Comparison of ENCODE assay signal across 9 mouse cellular contexts in genomic region chr6:87733131-87733930, GRCm38 (mm10). TPM values are rescaled to one million over a fixed set of nuclear protein-coding genes. Genes with fewer than 3 reads are reported as not detected.
DNase-seq lines count a peak whose midpoint lies in the region; ATAC-seq lines count a peak whose summit lies in the region.
"Had no signal": no experiment of that assay in that cellular context is flagged by ENCODE, and none has a peak within 500 bp of the region (broad histone marks: within the 10 kb centered on the region; RNA-seq: fewer than 3 reads in every experiment).

No protein-coding gene starts in this region.

- peaks cover 3% of the 10 kb centered on the region for H3K4me1 ChIP-seq in embryonic facial prominence, embryonic 11.5 days (ENCODE audit: control insufficient read depth, insufficient read depth, low read length)
- H3K4me1 ChIP-seq in limb, embryonic 11.5 days (ENCODE audit: control insufficient read depth, insufficient read depth, low read length): peaks cover 9% of the 10 kb centered on the region
- peaks cover 16% of the 10 kb centered on the region for H3K4me1 ChIP-seq in midbrain, embryonic 14.5 days (ENCODE audit: control insufficient read depth, insufficient read depth, low read length)

- H3K27me3 ChIP-seq in embryonic facial prominence, embryonic 11.5 days (ENCODE audit: control insufficient read depth, insufficient read depth, low read length): peaks cover 47% of the 10 kb centered on the region
- peaks cover 52% of the 10 kb centered on the region for H3K27me3 ChIP-seq in limb, embryonic 11.5 days (ENCODE audit: control insufficient read depth, insufficient read depth, low read length)
- H3K27me3 ChIP-seq in midbrain, embryonic 14.5 days (ENCODE audit: control insufficient read depth, insufficient read depth, low read length): peaks cover 42% of the 10 kb centered on the region

- H3K36me3 ChIP-seq in embryonic facial prominence, embryonic 11.5 days (replicated peaks; ENCODE audit: control insufficient read depth, insufficient read depth, low read depth, low read length): no peaks in the 10 kb centered on the region
- H3K36me3 ChIP-seq in limb, embryonic 11.5 days (ENCODE audit: control insufficient read depth, insufficient read depth, low read length): no peaks in the 10 kb centered on the region
- H3K36me3 ChIP-seq in midbrain, embryonic 14.5 days (ENCODE audit: control insufficient read depth, insufficient read depth, low read length): no peaks in the 10 kb centered on the region

- H3K4me3 ChIP-seq in embryonic facial prominence, embryonic 11.5 days (ENCODE audit: low read depth, low read length): no peak overlapping the region
- H3K4me3 ChIP-seq in limb, embryonic 11.5 days (ENCODE audit: low read depth, low read length): peak overlapping the region; percentile 25; the same call in 1 of the 2 replicates
- H3K4me3 ChIP-seq in midbrain, embryonic 14.5 days (replicated peaks; ENCODE audit: low read depth, low read length): peak overlapping the region; percentile 58

- H3K27ac ChIP-seq in embryonic facial prominence, embryonic 11.5 days (replicated peaks; ENCODE audit: low read depth, low read length): no peak overlapping the region
- H3K27ac ChIP-seq in limb, embryonic 11.5 days (replicated peaks; ENCODE audit: low read depth, low read length): no peak overlapping the region
- no peak overlapping the region for H3K27ac ChIP-seq in midbrain, embryonic 14.5 days (replicated peaks; ENCODE audit: low read depth, low read length)

- H3K9me3 ChIP-seq in embryonic facial prominence, embryonic 11.5 days (replicated peaks; ENCODE audit: control insufficient read depth, low read length): no peaks in the 10 kb centered on the region
- H3K9me3 ChIP-seq in limb, embryonic 11.5 days (ENCODE audit: control insufficient read depth, low read length): no peaks in the 10 kb centered on the region
- no peaks in the 10 kb centered on the region for H3K9me3 ChIP-seq in midbrain, embryonic 14.5 days (ENCODE audit: control insufficient read depth, low read length)

- no peak overlapping the region for H3K9ac ChIP-seq in embryonic facial prominence, embryonic 11.5 days (replicated peaks; ENCODE audit: low read length)
- H3K9ac ChIP-seq in limb, embryonic 11.5 days (ENCODE audit: low read length): no peak overlapping the region
- no peak overlapping the region for H3K9ac ChIP-seq in midbrain, embryonic 14.5 days (replicated peaks; ENCODE audit: low read length)

- H3K4me2 ChIP-seq in embryonic facial prominence, embryonic 11.5 days (ENCODE audit: low read depth, low read length): peak overlapping the region; percentile 69
- H3K4me2 ChIP-seq in limb, embryonic 11.5 days (ENCODE audit: low read depth, severe bottlenecking): no peak overlapping the region
- peak overlapping the region; percentile 87 for H3K4me2 ChIP-seq in midbrain, embryonic 14.5 days (ENCODE audit: low read length)

- no peak for ATAC-seq in embryonic facial prominence, embryonic 11.5 days (replicated peaks; ENCODE audit: insufficient number of reproducible peaks, low FRiP score, low TSS enrichment, low read depth)
- no peak for ATAC-seq in limb, embryonic 11.5 days (ENCODE audit: insufficient number of reproducible peaks, low FRiP score, low TSS enrichment, low read depth)
- ATAC-seq in midbrain, embryonic 14.5 days (ENCODE audit: low FRiP score, low TSS enrichment): no peak
- ATAC-seq in megakaryocyte-erythroid progenitor cell, adult 5-6 weeks (replicated peaks; ENCODE audit: low FRiP score, low TSS enrichment, poor library complexity, severe bottlenecking): no peak

- intact Hi-C loops in heart, postnatal 14 days (cut with DNase I): no loop called here

- DNase-seq in 3T3-L1 (ENCODE audit: low read depth, low spot score): peak; percentile 93
- no peak for DNase-seq in embryonic facial prominence, embryonic 11.5 days (ENCODE audit: low spot score)
- peak; percentile 63 to 73 for DNase-seq in heart, postnatal 14 days
- DNase-seq in limb, embryonic 11.5 days (ENCODE audit: low spot score): no peak
- peak; percentile 24 for DNase-seq in midbrain, embryonic 14.5 days
- DNase-seq in right cerebral cortex, postnatal 14 days: no peak
- no peak for DNase-seq in right cerebral cortex, postnatal 4 days

- WGBS in embryonic facial prominence, embryonic 11.5 days: 22% methylated on average over 14 of the region's 14 CpGs
- whole genome bisulfite sequencing in limb, embryonic 11.5 days: 31% methylated on average over 14 of the region's 14 CpGs
- WGBS in midbrain, embryonic 14.5 days: 27% methylated on average over 14 of the region's 14 CpGs

RNA-seq across cellular contexts. Expression of gene Efcc1, which starts 2.7 kb away (rescaled TPM):
- 0.49 and 0.86 TPM in 2 replicates for polyA plus RNA-seq in embryonic facial prominence, embryonic 11.5 days (2014; fragmentation: Nextera tagmentation; extraction: Ambion mirVana)
- 1 to 10 TPM; 3.1 to 3.2 TPM for total RNA-seq in heart, postnatal 14 days (2021)
- 0.07 and 0.37 TPM in 2 replicates for polyA plus RNA-seq in limb, embryonic 11.5 days (2014; fragmentation: Nextera tagmentation; extraction: Ambion mirVana)
- polyA plus RNA-seq in midbrain, embryonic 14.5 days (2014; fragmentation: Nextera tagmentation; extraction: Ambion mirVana): 4.1 and 5.0 TPM in 2 replicates
- total RNA-seq in megakaryocyte-erythroid progenitor cell, adult 5-6 weeks (2014; fragmentation: Nextera tagmentation): 0.48 and 0.77 TPM in 2 replicates
- 0.72 and 1.2 TPM in 2 replicates for total RNA-seq in megakaryocyte-erythroid progenitor cell, adult 5-6 weeks (2017)

RNA-seq across cellular contexts. Expression of gene Gp9, which starts 44.5 kb away (rescaled TPM):
- 1.9 and 3.0 TPM in 2 replicates for polyA plus RNA-seq in embryonic facial prominence, embryonic 11.5 days (2014; fragmentation: Nextera tagmentation; extraction: Ambion mirVana)
- 1 to 10 TPM in 1 of 2 experiments, under 1 TPM in 1; 0.33 to 1.0 TPM for total RNA-seq in heart, postnatal 14 days (2021)
- polyA plus RNA-seq in limb, embryonic 11.5 days (2014; fragmentation: Nextera tagmentation; extraction: Ambion mirVana): 2.0 and 4.3 TPM in 2 replicates
- polyA plus RNA-seq in midbrain, embryonic 14.5 days (2014; fragmentation: Nextera tagmentation; extraction: Ambion mirVana): 0.59 and 0.66 TPM in 2 replicates
- 1.8 and 4.5 TPM in 2 replicates for total RNA-seq in megakaryocyte-erythroid progenitor cell, adult 5-6 weeks (2014; fragmentation: Nextera tagmentation)
- total RNA-seq in megakaryocyte-erythroid progenitor cell, adult 5-6 weeks (2017): 3.1 and 7.3 TPM in 2 replicates
- polyA plus RNA-seq: testis, adult 2 months had no signal

Comparison
In these comparisons a context has a peak if more than half of its experiments do, and no peak if none do; other contexts are left out.
1. DNase-seq: peak in 3T3-L1 (single experiment), heart, postnatal 14 days (2 of 2) and midbrain, embryonic 14.5 days (single experiment); none in embryonic facial prominence, embryonic 11.5 days (single experiment), limb, embryonic 11.5 days (single experiment), right cerebral cortex, postnatal 14 days (single experiment) and right cerebral cortex, postnatal 4 days (single experiment).